Mouse (Mus musculus) heart, embryonic 14.5 days (tissue): ENCODE measurements around the gene Fezf1. TPM values are rescaled to one million over a fixed set of nuclear protein-coding genes. Genes with fewer than 3 reads are reported as not detected.

Source experiments
- ATAC-seq: fragments of 200-750 bp; cut with Nextera tagmentation; 2 replicates; pipeline ENCODE4 v1.8.0; 2017; ENCODE audit warnings: low read depth, moderate TSS enrichment; ENCODE audit not compliant: insufficient number of reproducible peaks, insufficient read depth, low FRiP score
- H3K27ac ChIP-seq, 2 experiments: fragments of 200-500 bp in 1 of 2; fragments of 300-500 bp in 1 of 2; sonication (generic) in 1 of 2; replicated peaks in 1 of 2; 2 replicates each; pipeline ENCODE4 v1.5.1; 2012 to 2014; ENCODE audit warnings: low read depth in 2 of 2, low read length in 2 of 2, control low read depth in 1 of 2, mild to moderate bottlenecking in 1 of 2, mixed read lengths in 1 of 2; ENCODE audit not compliant: control insufficient read depth in 1 of 2, insufficient read depth in 1 of 2
- H3K27me3 ChIP-seq: fragments of 300-500 bp; sonication (generic); 2 replicates; pipeline ENCODE4 v1.6.1; 2014; ENCODE audit warnings: mild to moderate bottlenecking, low read length, control low read depth; ENCODE audit not compliant: control insufficient read depth, insufficient read depth
- H3K36me3 ChIP-seq: fragments of 300-500 bp; sonication (generic); 2 replicates; pipeline ENCODE4 v1.6.1; 2014; ENCODE audit warnings: mild to moderate bottlenecking, control low read depth, low read length, mixed read lengths; ENCODE audit not compliant: control insufficient read depth, insufficient read depth
- H3K4me1 ChIP-seq, 2 experiments: fragments of 200-500 bp in 1 of 2; fragments of 300-500 bp in 1 of 2; sonication (generic) in 1 of 2; 2 replicates each; pipeline ENCODE4 v1.6.1; 2012 to 2014; ENCODE audit warnings: low read length in 2 of 2, control low read depth in 1 of 2, mixed read lengths in 1 of 2; ENCODE audit not compliant: control insufficient read depth in 2 of 2, insufficient read depth in 2 of 2
- H3K4me2 ChIP-seq: fragments of 300-500 bp; sonication (generic); 2 replicates; pipeline ENCODE4 v1.6.1; 2014; ENCODE audit warnings: mild to moderate bottlenecking, low read length
- H3K4me3 ChIP-seq, 2 experiments: fragments of 200-500 bp in 1 of 2; fragments of 300-500 bp in 1 of 2; sonication (generic) in 1 of 2; 2 replicates each; pipeline ENCODE4 v1.5.1; 2012 to 2014; ENCODE audit warnings: low read length in 2 of 2, mild to moderate bottlenecking in 2 of 2, control low read depth in 1 of 2, low read depth in 1 of 2, moderate library complexity in 1 of 2; ENCODE audit not compliant: control insufficient read depth in 1 of 2, insufficient read depth in 1 of 2
- H3K9ac ChIP-seq: fragments of 300-500 bp; sonication (generic); 2 replicates; pipeline ENCODE4 v1.6.1; 2014; ENCODE audit warnings: mild to moderate bottlenecking, low read length
- H3K9me3 ChIP-seq: fragments of 300-500 bp; sonication (generic); 2 replicates; pipeline ENCODE4 v1.6.1; 2016; ENCODE audit warnings: low read length, control low read depth; ENCODE audit not compliant: control insufficient read depth
- WGBS: fragments of 180-500 bp; shearing (Covaris S2); extraction: QIAGEN DNeasy Blood & Tissue Kit; methylation state at CpG from one replicate; pipeline ENCODE4 v1.1.7; 2014; 5-methylcytosine and 5-hydroxymethylcytosine counted together
- polyA plus RNA-seq: library from polyadenylated mRNA; unstranded; fragments of >200 nt; fragmentation: Nextera tagmentation; extraction: Ambion mirVana; gene quantifications from 2 replicates; pipeline ENCODE4 v1.2.1, GENCODE M21; 2014

Fezf1 gene
- not detected in 2 replicates for polyA plus RNA-seq

- under 1% methylated on average over 31 of the region's 31 CpGs for WGBS
- no peak for ATAC-seq
- H3K9ac ChIP-seq: no peak within 1 kb of the TSS
- H3K27me3 ChIP-seq: peaks cover 95% of the 10 kb centered on the region
- peak within 1 kb of the TSS; percentile 62 for H3K4me2 ChIP-seq
- no peak within 1 kb of the TSS for H3K27ac ChIP-seq
- H3K4me3 ChIP-seq: peak within 1 kb of the TSS; percentile 19 to 40
- H3K36me3 ChIP-seq: no peaks in the 10 kb centered on the region
- H3K9me3 ChIP-seq: no peaks in the 10 kb centered on the region
- H3K4me1 ChIP-seq: peaks cover 9 to 13% of the 10 kb centered on the region in 2 experiments
These were observed at the start of gene Fezf1 for GRCm38 (mm10) chr6:23248313-23249052. Gene Fezf1, minus strand, starts transcription at chr6:23248362.

DNA sequence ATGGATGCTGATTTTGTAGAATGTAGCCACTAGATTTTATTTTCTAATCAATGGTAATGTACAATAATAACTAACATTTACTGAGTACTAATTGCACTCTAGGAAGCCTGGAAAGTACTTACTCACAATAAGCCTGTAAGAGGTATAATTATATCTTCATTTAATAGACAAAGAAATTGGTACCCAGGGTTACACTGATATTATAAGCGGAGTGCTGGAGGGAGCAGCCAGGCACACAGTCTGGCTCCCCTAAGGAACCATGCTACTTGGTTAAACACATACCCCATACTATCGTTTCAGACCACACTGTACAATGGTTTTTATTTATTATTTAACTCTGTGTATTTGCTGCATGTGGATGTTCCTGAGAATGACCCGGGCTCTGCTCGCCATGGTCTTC, 46.5 kb upstream of the Fezf1 start:
- H3K27me3 ChIP-seq: no peaks in the 10 kb centered on the region
- no peak overlapping the region for H3K4me3 ChIP-seq
- no peak overlapping the region for H3K4me2 ChIP-seq
- no peaks in the 10 kb centered on the region for H3K4me1 ChIP-seq
- H3K9me3 ChIP-seq: no peaks in the 10 kb centered on the region
- no peak for ATAC-seq
- H3K36me3 ChIP-seq: no peaks in the 10 kb centered on the region
- no peak overlapping the region for H3K9ac ChIP-seq
- no peak overlapping the region for H3K27ac ChIP-seq
- 82% methylated on average over 4 of the region's 4 CpGs for WGBS

- H3K4me1 ChIP-seq: no peaks in the 10 kb centered on the region
- ATAC-seq: no peak
- H3K4me3 ChIP-seq: no peak overlapping the region
- no peaks in the 10 kb centered on the region for H3K36me3 ChIP-seq
- H3K27me3 ChIP-seq: no peaks in the 10 kb centered on the region
- H3K4me2 ChIP-seq: no peak overlapping the region
- H3K9me3 ChIP-seq: no peaks in the 10 kb centered on the region
- H3K27ac ChIP-seq: no peak overlapping the region
- 75% methylated on average over 4 of the region's 4 CpGs for WGBS
- H3K9ac ChIP-seq: no peak overlapping the region
These were observed 40.6 kb upstream of the Fezf1 start for GRCm38 (mm10) chr6:23288752-23289151.

- no peak for ATAC-seq
- Histone ChIP-seq H3K27ac (no peak overlapping the region), H3K9me3 (no peaks in the 10 kb centered on the region), H3K4me1 (no peaks in the 10 kb centered on the region), H3K4me3 (no peak overlapping the region), H3K4me2 (no peak overlapping the region), H3K27me3 (peaks cover 8% of the 10 kb centered on the region), H3K9ac (no peak overlapping the region), H3K36me3 (no peaks in the 10 kb centered on the region)
- 40% methylated on average over 9 of the region's 9 CpGs for WGBS
These were observed 33.3 kb upstream of the Fezf1 start for GRCm38 (mm10) chr6:23281514-23281820.

DNA sequence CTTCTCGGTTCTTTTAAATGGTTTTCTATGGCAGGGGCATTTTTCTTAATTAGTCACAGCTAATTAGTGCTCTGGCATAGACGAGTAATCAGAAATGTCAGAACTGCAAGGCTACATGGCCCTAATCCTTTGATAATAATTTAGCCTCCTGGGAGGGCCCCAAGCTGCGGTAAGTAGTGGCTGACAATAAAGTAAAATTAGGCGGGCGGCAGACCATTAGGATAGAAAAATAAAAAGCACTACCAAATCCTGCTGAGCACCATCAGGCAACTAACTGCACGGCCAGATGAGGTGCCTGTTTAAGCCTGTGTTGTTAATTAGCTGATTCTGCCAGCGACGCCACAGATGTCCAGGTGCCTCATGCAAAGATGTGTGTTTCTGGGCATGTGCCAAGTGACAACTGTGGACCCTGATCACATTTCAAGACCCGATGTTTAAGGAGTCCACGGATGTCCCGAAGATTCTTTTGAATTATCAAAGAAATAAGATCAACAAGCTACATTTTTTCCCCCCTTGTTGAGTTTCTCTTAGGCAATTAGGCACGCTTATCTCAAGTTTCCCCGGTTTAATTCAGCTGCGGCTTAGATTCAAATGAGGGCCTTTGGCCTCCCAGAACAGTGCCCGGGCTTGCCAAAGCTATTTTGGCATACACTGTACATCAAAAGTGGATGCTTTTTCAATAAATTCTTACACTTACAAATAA, 32.8 kb upstream of the Fezf1 start:
- no peak for ATAC-seq
- no peak overlapping the region for H3K4me3 ChIP-seq

GRCm38 (mm10) chr6:23273483-23273882, 25.3 kb upstream of the Fezf1 start:
- WGBS: 73% methylated on average over 4 of the region's 4 CpGs
- Histone ChIP-seq H3K4me2 (no peak overlapping the region), H3K27me3 (peaks cover 23% of the 10 kb centered on the region), H3K9ac (no peak overlapping the region), H3K4me1 (no peaks in the 10 kb centered on the region), H3K36me3 (no peaks in the 10 kb centered on the region), H3K4me3 (no peak overlapping the region), H3K27ac (no peak overlapping the region), H3K9me3 (no peaks in the 10 kb centered on the region)
- no peak for ATAC-seq

More for the DNA sequence above, 32.8 kb upstream of the Fezf1 start:
- Histone ChIP-seq H3K27ac (no peak overlapping the region), H3K27me3 (peaks cover 8% of the 10 kb centered on the region), H3K9me3 (no peaks in the 10 kb centered on the region), H3K36me3 (no peaks in the 10 kb centered on the region), H3K4me1 (no peaks in the 10 kb centered on the region), H3K4me2 (no peak overlapping the region), H3K9ac (no peak overlapping the region)
- WGBS: 34% methylated on average over 15 of the region's 15 CpGs

- 8% methylated on average over 11 of the region's 11 CpGs for WGBS
These were observed 24.8 kb upstream of the Fezf1 start for GRCm38 (mm10) chr6:23272979-23273378.

More at GRCm38 (mm10) chr6:23272979-23273378, 24.8 kb upstream of the Fezf1 start:
- Histone ChIP-seq H3K27me3 (peaks cover 23% of the 10 kb centered on the region), H3K4me1 (no peaks in the 10 kb centered on the region), H3K36me3 (no peaks in the 10 kb centered on the region), H3K27ac (no peak overlapping the region), H3K4me2 (no peak overlapping the region), H3K9me3 (no peaks in the 10 kb centered on the region), H3K9ac (no peak overlapping the region), H3K4me3 (no peak overlapping the region)
- ATAC-seq: no peak
